Mouse (Mus musculus): ENCODE data around the gene Wwc2.

DNA sequence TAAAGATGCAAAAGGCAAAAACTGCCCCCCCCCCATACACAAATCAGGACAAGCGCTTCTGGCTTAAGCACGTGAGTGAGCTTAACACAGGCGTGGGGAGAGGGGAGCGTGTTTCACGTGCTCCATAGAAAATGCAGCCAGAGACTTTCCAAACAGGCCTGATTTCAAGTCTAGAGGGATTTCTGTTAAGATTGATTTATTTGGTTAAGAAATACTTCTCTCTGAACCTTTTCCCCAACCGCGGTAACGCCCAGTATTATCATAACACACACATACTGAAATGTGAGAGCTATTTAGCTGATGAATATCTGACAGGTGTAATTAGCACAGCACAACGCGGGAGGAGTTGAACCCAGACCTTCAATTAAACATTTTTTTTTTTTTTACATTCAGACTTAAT is 166.9 kb downstream of the Wwc2 start:
- no peak for TF ChIP-seq GATA1 (IDR thresholded peaks at IDR 0.05; ENCODE audit: borderline replicate concordance, low read length)
- no peak for TF ChIP-seq FLI1 (IDR thresholded peaks at IDR 0.05; ENCODE audit: low read length)
